Mouse (Mus musculus) neural tube, embryonic 11.5 days (tissue): ENCODE data around the gene Eif3d. TPM values are rescaled to one million over a fixed set of nuclear protein-coding genes. Genes with fewer than 3 reads are reported as not detected.

Experiments
- ATAC-seq: fragments of 200-750 bp; cut with Nextera tagmentation; 2 replicates; pipeline ENCODE4 v1.8.0; 2017; ENCODE audit warnings: moderate number of reproducible peaks, mild to moderate bottlenecking, moderate TSS enrichment, moderate library complexity; ENCODE audit not compliant: insufficient read depth, low FRiP score, low TSS enrichment
- DNase-seq: peaks from one replicate; pipeline ENCODE4 v3.0.0-alpha.2; 2015; ENCODE audit warnings: low spot score
- H3K27ac ChIP-seq: fragments of 300-500 bp; sonication (generic); 2 replicates; pipeline ENCODE4 v1.5.1; 2014; ENCODE audit warnings: low read depth, mild to moderate bottlenecking, low read length
- H3K27me3 ChIP-seq: fragments of 300-500 bp; sonication (generic); 2 replicates; pipeline ENCODE4 v1.6.1; 2014; ENCODE audit warnings: mild to moderate bottlenecking, low read length, mixed read lengths; ENCODE audit not compliant: control insufficient read depth, insufficient read depth
- H3K36me3 ChIP-seq: fragments of 300-500 bp; sonication (generic); 2 replicates; pipeline ENCODE4 v1.6.1; 2014; ENCODE audit warnings: mild to moderate bottlenecking, low read length, moderate library complexity, mixed read lengths; ENCODE audit not compliant: control insufficient read depth, insufficient read depth
- H3K4me1 ChIP-seq: fragments of 300-500 bp; sonication (generic); 2 replicates; pipeline ENCODE4 v1.6.1; 2014; ENCODE audit warnings: low read length, mixed read lengths; ENCODE audit not compliant: control insufficient read depth, insufficient read depth
- H3K4me2 ChIP-seq: fragments of 300-500 bp; sonication (generic); 2 replicates; pipeline ENCODE4 v1.6.1; 2014; ENCODE audit warnings: low read depth, mild to moderate bottlenecking, moderate library complexity
- H3K4me3 ChIP-seq: fragments of 300-500 bp; sonication (generic); 2 replicates; pipeline ENCODE4 v1.5.1; 2014; ENCODE audit warnings: low read depth, low read length
- H3K9ac ChIP-seq: fragments of 300-500 bp; sonication (generic); 2 replicates; pipeline ENCODE4 v1.6.1; 2014; ENCODE audit warnings: mild to moderate bottlenecking, low read length
- H3K9me3 ChIP-seq: fragments of 300-500 bp; sonication (generic); 2 replicates; pipeline ENCODE4 v1.6.1; 2016; ENCODE audit warnings: low read length; ENCODE audit not compliant: control insufficient read depth
- WGBS: fragments of 180-500 bp; shearing (Covaris S2); extraction: QIAGEN DNeasy Blood & Tissue Kit; methylation state at CpG from one replicate; pipeline ENCODE4 v1.1.7; 2014; 5-methylcytosine and 5-hydroxymethylcytosine counted together
- polyA plus RNA-seq: library from polyadenylated mRNA; unstranded; fragments of >200 nt; fragmentation: Nextera tagmentation; extraction: Ambion mirVana; gene quantifications from 2 replicates; pipeline ENCODE4 v1.2.1, GENCODE M21; 2014

The Eif3d gene
- polyA plus RNA-seq, 1 experiment from 2014 or later, result 243 TPM

DNA sequence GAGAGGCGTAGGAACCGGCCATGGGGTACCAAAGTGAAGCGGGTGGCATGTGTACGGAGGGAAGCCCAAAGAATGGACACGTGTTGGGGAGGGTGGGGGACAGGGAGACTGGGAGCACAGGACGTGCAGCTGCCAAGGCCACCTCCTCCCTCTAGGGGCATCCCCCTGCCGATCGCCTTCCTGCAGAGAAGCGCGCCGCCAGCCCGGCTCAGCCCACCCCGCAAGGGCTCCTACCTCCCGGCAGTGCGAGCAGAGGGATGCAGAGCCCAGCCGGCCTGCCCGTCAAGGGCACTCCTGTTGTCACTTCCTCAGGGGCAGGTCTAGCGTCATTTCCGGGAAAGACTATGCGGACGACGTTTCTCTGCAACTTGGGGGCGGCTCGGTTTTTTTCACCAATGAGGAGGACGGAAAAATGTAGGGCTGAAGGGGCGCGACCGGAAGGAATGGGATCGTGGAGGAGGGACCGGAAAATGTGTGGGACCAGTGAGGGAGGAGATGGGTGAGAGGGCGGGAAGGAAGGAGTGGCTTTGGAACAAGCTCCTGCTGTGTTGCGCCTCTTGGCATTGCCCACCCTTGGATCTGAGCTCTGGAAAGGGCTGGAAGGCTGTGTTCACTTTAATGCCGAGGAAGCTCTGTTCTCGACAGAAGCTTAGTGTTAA, 41.8 kb downstream of the Eif3d start, which contains the start of gene Txn2:
TSS of gene Txn2 (minus strand) at position 334 of the 659 bp plus-strand sequence.
- DNase-seq, result peak; percentile 95
- WGBS, result under 1% methylated on average over 34 of the region's 34 CpGs
- Histone ChIP-seq H3K4me3 (peak within 1 kb of the TSS; percentile 79), H3K9me3 (no peaks in the 10 kb centered on the region), H3K36me3 (peaks cover 5% of the 10 kb centered on the region; the same call in 1 of the 2 replicates), H3K4me2 (peak within 1 kb of the TSS; percentile 83), H3K27me3 (no peaks in the 10 kb centered on the region), H3K4me1 (peaks cover 16% of the 10 kb centered on the region), H3K9ac (peak within 1 kb of the TSS; percentile 75), H3K27ac (peak within 1 kb of the TSS; percentile 56; the same call in 1 of the 2 replicates)
- peak; percentile 97 for ATAC-seq

DNA sequence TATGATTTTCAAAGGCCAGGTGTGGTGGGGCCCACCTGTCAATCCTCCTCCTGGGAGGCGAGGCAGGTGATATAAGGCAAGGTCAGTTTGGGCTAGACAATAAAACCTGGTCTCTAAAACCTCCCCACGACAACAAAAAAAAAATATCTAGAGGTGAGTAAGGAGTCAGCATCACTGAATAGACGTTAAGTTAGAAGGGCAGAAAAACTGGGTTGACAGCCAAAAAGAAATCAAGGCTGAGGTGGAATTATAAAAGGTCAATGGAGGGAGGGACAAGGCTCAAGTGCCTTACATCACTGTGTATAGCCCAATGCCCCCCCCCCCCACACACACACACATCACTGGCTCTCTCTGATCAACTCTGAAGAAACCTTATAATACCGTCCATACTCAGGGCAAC, 42.5 kb downstream of the Eif3d start:
- no peak for DNase-seq
- H3K27ac ChIP-seq, result no peak overlapping the region

DNA sequence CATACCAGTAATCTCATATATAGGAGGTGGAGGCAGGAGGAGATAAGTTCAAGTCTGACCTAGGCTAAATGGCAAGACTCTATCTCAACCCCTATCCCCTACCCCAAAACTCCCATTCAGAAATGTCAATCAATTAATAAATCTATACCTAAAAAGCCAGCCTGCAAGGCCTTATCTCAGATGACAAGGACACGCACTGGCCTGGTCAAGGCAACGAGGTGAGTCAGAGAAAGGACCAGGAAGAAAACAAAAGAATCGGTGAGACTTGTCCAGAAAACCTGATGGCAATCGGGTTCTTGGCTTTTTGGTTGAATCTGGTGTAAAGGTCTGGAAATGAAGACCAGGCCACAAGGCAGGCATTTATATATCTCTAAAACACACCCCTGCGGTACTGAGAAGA, 43.7 kb downstream of the Eif3d start:
- Histone ChIP-seq H3K36me3 (peaks cover 15% of the 10 kb centered on the region), H3K4me1 (peaks cover 16% of the 10 kb centered on the region), H3K9me3 (no peaks in the 10 kb centered on the region), H3K9ac (no peak overlapping the region), H3K27ac (no peak overlapping the region), H3K4me3 (no peak overlapping the region), H3K4me2 (no peak overlapping the region), H3K27me3 (no peaks in the 10 kb centered on the region)
- WGBS, result 96% methylated on average over 5 of the region's 5 CpGs
- ATAC-seq (no peak), DNase-seq (no peak)

More for the DNA sequence above, 42.5 kb downstream of the Eif3d start:
- no peak for ATAC-seq
- H3K36me3 ChIP-seq, result peaks cover 10% of the 10 kb centered on the region
- H3K27me3 ChIP-seq, result no peaks in the 10 kb centered on the region
- H3K4me3 ChIP-seq, result peak overlapping the region; percentile 79
- peak overlapping the region; percentile 70 for H3K4me2 ChIP-seq
- 29% methylated on average over 4 of the region's 4 CpGs for WGBS
- H3K9ac ChIP-seq, result peak overlapping the region; percentile 75
- H3K4me1 ChIP-seq, result peaks cover 16% of the 10 kb centered on the region
- H3K9me3 ChIP-seq, result no peaks in the 10 kb centered on the region

DNA sequence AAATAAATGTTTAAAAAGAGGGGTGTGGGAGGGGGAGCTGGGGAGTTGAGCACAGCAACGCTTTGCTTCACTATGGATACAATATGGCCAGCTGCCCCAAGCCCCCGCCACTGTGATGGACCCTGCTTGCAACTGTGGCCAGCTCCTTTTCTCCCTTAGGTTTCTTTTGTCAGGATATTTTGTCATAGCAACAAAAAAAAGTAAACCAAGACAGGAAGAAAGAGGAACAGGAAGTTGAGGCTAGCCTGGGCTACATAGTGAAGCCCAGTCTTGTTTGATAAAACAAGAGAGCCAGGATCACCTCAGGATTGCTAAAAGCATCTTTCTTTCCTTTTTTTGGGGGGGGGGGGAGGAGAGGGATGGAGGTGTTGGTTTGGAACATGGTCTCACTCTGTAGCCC, 45.4 kb downstream of the Eif3d start:
- Histone ChIP-seq H3K9me3 (no peaks in the 10 kb centered on the region), H3K27me3 (no peaks in the 10 kb centered on the region), H3K4me2 (no peak overlapping the region), H3K4me3 (no peak overlapping the region), H3K36me3 (peaks cover 17% of the 10 kb centered on the region), H3K27ac (no peak overlapping the region), H3K9ac (no peak overlapping the region), H3K4me1 (peaks cover 16% of the 10 kb centered on the region)
- 95% methylated on average over 2 of the region's 2 CpGs for WGBS
- DNase-seq (no peak), ATAC-seq (no peak)

DNA sequence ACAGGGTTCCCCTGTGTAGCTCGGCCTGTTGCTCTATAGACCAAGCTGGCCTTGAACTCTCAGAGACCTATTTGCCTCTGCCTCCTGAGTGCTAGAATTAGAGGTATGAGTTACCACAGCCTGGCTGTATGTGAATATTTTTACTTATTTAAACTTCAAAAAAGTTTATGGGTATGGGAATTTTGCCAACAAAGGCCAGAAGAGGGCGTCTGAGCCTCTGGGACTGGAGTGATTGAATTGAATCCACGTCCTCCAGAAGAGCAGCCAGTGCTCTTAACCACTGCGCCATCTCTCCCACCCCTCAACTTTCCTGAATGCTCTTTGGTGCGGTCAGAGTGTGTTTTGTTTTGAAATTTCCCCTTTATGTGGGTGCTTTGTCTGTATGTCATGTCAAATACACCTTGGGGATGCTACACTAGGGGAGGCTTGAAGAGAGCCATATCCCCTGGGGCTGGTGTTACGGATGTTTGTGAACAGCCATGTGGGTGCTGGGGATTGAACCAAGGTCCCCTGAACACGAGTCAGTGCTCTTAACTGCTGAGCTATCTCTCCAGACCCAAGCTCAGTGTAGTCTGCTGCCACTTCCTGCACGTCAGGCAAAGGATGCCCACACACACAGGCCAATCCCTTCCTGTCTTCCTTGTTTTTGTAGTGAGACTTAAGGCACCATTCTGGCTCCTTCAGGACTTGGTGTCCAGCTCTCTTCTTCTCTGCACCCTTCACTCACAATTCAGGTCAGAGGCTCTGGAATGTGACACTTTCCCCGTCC, 47.2 kb downstream of the Eif3d start:
- WGBS, result 77% methylated on average over 9 of the region's 9 CpGs
- DNase-seq (no peak), ATAC-seq (no peak)
- Histone ChIP-seq H3K4me3 (no peak overlapping the region), H3K27ac (no peak overlapping the region), H3K4me1 (peaks cover 7% of the 10 kb centered on the region; the same call in 1 of the 2 replicates), H3K27me3 (no peaks in the 10 kb centered on the region), H3K36me3 (peaks cover 17% of the 10 kb centered on the region), H3K9me3 (no peaks in the 10 kb centered on the region), H3K9ac (no peak overlapping the region), H3K4me2 (no peak overlapping the region)

DNA sequence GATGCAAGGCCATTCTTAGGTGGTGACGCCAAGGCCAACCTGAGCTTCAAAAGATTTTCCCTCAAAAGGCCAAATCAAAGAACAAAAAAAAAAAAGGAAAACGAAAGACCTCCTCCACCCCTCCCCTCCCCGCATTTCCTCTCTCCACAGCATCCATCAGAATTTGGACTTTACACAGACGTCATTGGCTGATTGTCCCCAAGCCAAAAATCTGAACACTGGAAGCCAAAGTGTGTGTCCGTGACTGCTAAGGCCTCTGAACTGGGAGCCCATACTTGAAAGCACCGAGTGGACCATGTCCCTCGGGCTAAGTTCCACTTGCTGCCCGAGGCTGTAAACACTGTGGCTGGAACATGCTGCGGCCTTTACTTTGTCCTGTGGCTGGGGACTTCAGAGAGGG, 47.9 kb downstream of the Eif3d start:
- Histone ChIP-seq H3K9me3 (no peaks in the 10 kb centered on the region), H3K27me3 (no peaks in the 10 kb centered on the region), H3K27ac (no peak overlapping the region), H3K4me2 (no peak overlapping the region), H3K4me3 (no peak overlapping the region), H3K9ac (no peak overlapping the region), H3K36me3 (peaks cover 17% of the 10 kb centered on the region), H3K4me1 (peaks cover 3% of the 10 kb centered on the region; the same call in 1 of the 2 replicates)
- ATAC-seq, result no peak
- WGBS, result 88% methylated on average over 9 of the region's 9 CpGs
- DNase-seq, result no peak

DNA sequence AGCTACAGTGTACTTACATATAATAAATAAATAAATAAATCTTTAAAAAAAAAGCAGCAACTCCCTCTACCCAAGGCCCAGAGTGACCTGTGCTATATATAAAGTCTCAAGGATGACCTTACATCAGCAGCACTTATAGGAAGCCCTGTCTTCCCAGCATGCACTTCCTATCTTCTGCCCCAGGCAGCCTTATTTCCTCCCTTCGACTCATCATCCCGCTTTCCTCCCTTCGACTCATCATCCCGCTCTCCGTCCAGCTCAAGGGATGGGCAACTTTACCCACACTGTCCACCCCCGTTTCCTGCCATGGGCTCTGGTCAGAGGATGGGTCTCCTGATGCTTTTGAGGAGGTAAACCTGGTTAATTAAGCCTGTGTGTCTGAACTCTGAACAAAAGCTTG, 49.0 kb downstream of the Eif3d start:
- WGBS, result 89% methylated on average over 6 of the region's 6 CpGs
- ATAC-seq (no peak), DNase-seq (no peak)
- Histone ChIP-seq H3K4me1 (no peaks in the 10 kb centered on the region), H3K9ac (no peak overlapping the region), H3K4me3 (no peak overlapping the region), H3K4me2 (no peak overlapping the region), H3K36me3 (peaks cover 17% of the 10 kb centered on the region), H3K27ac (no peak overlapping the region), H3K27me3 (no peaks in the 10 kb centered on the region), H3K9me3 (no peaks in the 10 kb centered on the region)

DNA sequence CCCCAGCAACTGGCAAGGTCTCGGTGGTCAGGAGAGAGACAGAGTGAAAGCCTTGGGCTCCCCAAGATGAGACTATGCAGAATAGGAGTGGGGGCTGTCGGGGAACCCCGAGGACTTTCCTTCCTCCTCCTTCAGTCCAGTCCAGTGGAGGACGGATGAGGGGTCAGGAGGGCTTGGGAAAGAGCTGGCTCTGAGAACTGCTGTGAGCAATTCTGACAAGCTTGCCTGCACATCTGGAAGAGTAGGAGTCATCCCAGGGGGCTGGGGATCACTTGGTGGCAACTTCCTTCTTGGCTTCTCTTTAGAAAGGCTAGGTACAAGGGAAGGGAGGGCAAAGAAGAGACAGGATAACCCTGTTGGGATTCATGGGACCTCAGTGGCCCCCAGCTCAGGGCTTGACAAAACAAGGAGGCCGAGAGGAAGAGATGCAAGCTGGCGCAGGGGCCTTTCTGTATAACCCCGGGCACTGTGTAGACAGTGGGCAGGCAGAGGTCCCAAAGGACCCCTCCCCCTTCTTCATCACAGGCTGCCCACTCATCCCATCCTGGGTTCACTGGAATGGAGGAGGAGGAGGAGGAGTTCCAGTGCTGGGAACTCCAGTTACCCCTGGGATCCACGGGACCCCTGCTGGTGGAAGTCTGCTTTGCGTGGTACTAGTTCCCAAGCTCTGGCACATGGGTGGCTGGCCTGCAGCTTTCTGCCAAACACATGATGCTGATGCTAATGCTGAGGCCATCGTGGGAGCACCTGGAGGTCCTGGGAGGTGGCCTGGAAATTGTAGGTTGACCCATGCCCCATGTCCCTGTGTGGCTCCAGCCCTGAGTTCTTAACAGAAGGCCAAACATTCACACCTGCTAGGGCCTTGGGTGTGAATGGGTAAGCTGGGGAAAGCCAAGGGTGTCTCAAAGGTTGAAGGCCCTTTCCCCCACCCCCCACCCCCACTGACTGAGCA, 49.8 kb downstream of the Eif3d start:
- WGBS, result 89% methylated on average over 10 of the region's 10 CpGs
- DNase-seq (peak; percentile 21), ATAC-seq (no peak)
- Histone ChIP-seq H3K9me3 (no peaks in the 10 kb centered on the region), H3K27ac (no peak overlapping the region), H3K36me3 (peaks cover 17% of the 10 kb centered on the region), H3K9ac (no peak overlapping the region), H3K4me1 (no peaks in the 10 kb centered on the region), H3K4me3 (no peak overlapping the region), H3K4me2 (no peak overlapping the region), H3K27me3 (no peaks in the 10 kb centered on the region)
